Mouse (Mus musculus): ENCODE measurements around the gene Rad9b.
"Not testable (repeated sequence)": the region's sequence is repeated elsewhere in the genome, so short reads cannot be mapped to it uniquely, and the experiment has no call there.

The Rad9b gene

GRCm38 (mm10) chr5:122371591-122372191 is 17.7 kb upstream of the Rad9b start, which contains the start of gene Gpn3:
TSS of gene Gpn3 (plus strand) at chr5:122371876.
- DNase-seq (ENCODE audit: low spot score), result no peak

GRCm38 (mm10) chr5:122354492-122355067 is 547 bp upstream of the Rad9b start:
- no peak for DNase-seq (ENCODE audit: low spot score)

- DNase-seq (ENCODE audit: low spot score), result no peak
These were observed 8.3 kb downstream of the Rad9b start for GRCm38 (mm10) chr5:122345777-122346176.

GRCm38 (mm10) chr5:122344260-122344659 is 9.8 kb downstream of the Rad9b start:
- DNase-seq (ENCODE audit: low spot score), result peak; percentile 66

- DNase-seq (ENCODE audit: low spot score), result no peak
These were observed 10.3 kb downstream of the Rad9b start for GRCm38 (mm10) chr5:122343768-122344167.

- DNase-seq (ENCODE audit: low spot score), result no peak
These were observed 11.2 kb downstream of the Rad9b start for GRCm38 (mm10) chr5:122342874-122343273.

GRCm38 (mm10) chr5:122336554-122337294 is 17.3 kb downstream of the Rad9b start:
- no peak for DNase-seq (ENCODE audit: low spot score)

GRCm38 (mm10) chr5:122334682-122335081 is 19.4 kb downstream of the Rad9b start:
- DNase-seq (ENCODE audit: low spot score), result no peak

- DNase-seq (ENCODE audit: low spot score), result no peak
These were observed 23.8 kb downstream of the Rad9b start for GRCm38 (mm10) chr5:122330269-122330668.

- no peak for DNase-seq (ENCODE audit: low spot score)
These were observed 26.8 kb downstream of the Rad9b start for GRCm38 (mm10) chr5:122327283-122327682.

GRCm38 (mm10) chr5:122325477-122325876 is 28.6 kb downstream of the Rad9b start:
- no peak for DNase-seq (ENCODE audit: low spot score)

- DNase-seq (ENCODE audit: low spot score), result no peak
These were observed 29.2 kb downstream of the Rad9b start for GRCm38 (mm10) chr5:122324608-122325431.

GRCm38 (mm10) chr5:122323523-122323922 is 30.5 kb downstream of the Rad9b start:
- DNase-seq (ENCODE audit: low spot score), result no peak

GRCm38 (mm10) chr5:122320205-122320781 is 33.7 kb downstream of the Rad9b start:
- DNase-seq (ENCODE audit: low spot score), result no peak

- DNase-seq (ENCODE audit: low spot score), result no peak
These were observed 34.4 kb downstream of the Rad9b start for GRCm38 (mm10) chr5:122319474-122320204.

GRCm38 (mm10) chr5:122318976-122319375 is 35.1 kb downstream of the Rad9b start:
- DNase-seq (ENCODE audit: low spot score), result not testable (repeated sequence)

- no peak for DNase-seq (ENCODE audit: low spot score)
These were observed 35.9 kb downstream of the Rad9b start for GRCm38 (mm10) chr5:122318100-122318499.

- no peak for DNase-seq (ENCODE audit: low spot score)
These were observed 36.5 kb downstream of the Rad9b start for GRCm38 (mm10) chr5:122317329-122318045.

- no peak for DNase-seq (ENCODE audit: low spot score)
These were observed 38.9 kb downstream of the Rad9b start for GRCm38 (mm10) chr5:122314966-122315667.
